Mouse (Mus musculus) lung, postnatal 0 days (tissue): ENCODE results near the gene Nmur1.

Experiments used
- CTCF ChIP-seq: IDR thresholded peaks from 2 replicates; pipeline ENCODE4 v1.5.1; 2016; ENCODE audit warnings: antibody characterized with exemption, mild to moderate bottlenecking
- EP300 ChIP-seq: IDR thresholded peaks from 2 replicates; pipeline ENCODE4 v1.6.1; 2016; ENCODE audit warnings: antibody characterized with exemption, mild to moderate bottlenecking, control low read depth

GRCm38 (mm10) chr1:86440887-86441723, 15.1 kb upstream of the Nmur1 start:
- no peak; the same call in 1 of the 2 replicates for TF ChIP-seq CTCF
- no peak for TF ChIP-seq EP300
